Mouse (Mus musculus) heart, embryonic 14.5 days (tissue): ENCODE results near the gene Cyb5r4. TPM values are rescaled to one million over a fixed set of nuclear protein-coding genes. Genes with fewer than 3 reads are reported as not detected.
"Not testable (repeated sequence)": the region's sequence is repeated elsewhere in the genome, so short reads cannot be mapped to it uniquely, and the experiment has no call there.

Experiments used
- ATAC-seq: fragments of 200-750 bp; cut with Nextera tagmentation; 2 replicates; pipeline ENCODE4 v1.8.0; 2017; ENCODE audit warnings: low read depth, moderate TSS enrichment; ENCODE audit not compliant: insufficient number of reproducible peaks, insufficient read depth, low FRiP score
- H3K27ac ChIP-seq, 2 experiments: fragments of 200-500 bp in 1 of 2; fragments of 300-500 bp in 1 of 2; sonication (generic) in 1 of 2; replicated peaks in 1 of 2; 2 replicates each; pipeline ENCODE4 v1.5.1; 2012 to 2014; ENCODE audit warnings: low read depth in 2 of 2, low read length in 2 of 2, control low read depth in 1 of 2, mild to moderate bottlenecking in 1 of 2, mixed read lengths in 1 of 2; ENCODE audit not compliant: control insufficient read depth in 1 of 2, insufficient read depth in 1 of 2
- H3K27me3 ChIP-seq: fragments of 300-500 bp; sonication (generic); 2 replicates; pipeline ENCODE4 v1.6.1; 2014; ENCODE audit warnings: mild to moderate bottlenecking, low read length, control low read depth; ENCODE audit not compliant: control insufficient read depth, insufficient read depth
- H3K36me3 ChIP-seq: fragments of 300-500 bp; sonication (generic); 2 replicates; pipeline ENCODE4 v1.6.1; 2014; ENCODE audit warnings: mild to moderate bottlenecking, control low read depth, low read length, mixed read lengths; ENCODE audit not compliant: control insufficient read depth, insufficient read depth
- H3K4me1 ChIP-seq, 2 experiments: fragments of 200-500 bp in 1 of 2; fragments of 300-500 bp in 1 of 2; sonication (generic) in 1 of 2; 2 replicates each; pipeline ENCODE4 v1.6.1; 2012 to 2014; ENCODE audit warnings: low read length in 2 of 2, control low read depth in 1 of 2, mixed read lengths in 1 of 2; ENCODE audit not compliant: control insufficient read depth in 2 of 2, insufficient read depth in 2 of 2
- H3K4me2 ChIP-seq: fragments of 300-500 bp; sonication (generic); 2 replicates; pipeline ENCODE4 v1.6.1; 2014; ENCODE audit warnings: mild to moderate bottlenecking, low read length
- H3K4me3 ChIP-seq, 2 experiments: fragments of 200-500 bp in 1 of 2; fragments of 300-500 bp in 1 of 2; sonication (generic) in 1 of 2; 2 replicates each; pipeline ENCODE4 v1.5.1; 2012 to 2014; ENCODE audit warnings: low read length in 2 of 2, mild to moderate bottlenecking in 2 of 2, control low read depth in 1 of 2, low read depth in 1 of 2, moderate library complexity in 1 of 2; ENCODE audit not compliant: control insufficient read depth in 1 of 2, insufficient read depth in 1 of 2
- H3K9ac ChIP-seq: fragments of 300-500 bp; sonication (generic); 2 replicates; pipeline ENCODE4 v1.6.1; 2014; ENCODE audit warnings: mild to moderate bottlenecking, low read length
- H3K9me3 ChIP-seq: fragments of 300-500 bp; sonication (generic); 2 replicates; pipeline ENCODE4 v1.6.1; 2016; ENCODE audit warnings: low read length, control low read depth; ENCODE audit not compliant: control insufficient read depth
- WGBS: fragments of 180-500 bp; shearing (Covaris S2); extraction: QIAGEN DNeasy Blood & Tissue Kit; methylation state at CpG from one replicate; pipeline ENCODE4 v1.1.7; 2014; 5-methylcytosine and 5-hydroxymethylcytosine counted together
- polyA plus RNA-seq: library from polyadenylated mRNA; unstranded; fragments of >200 nt; fragmentation: Nextera tagmentation; extraction: Ambion mirVana; gene quantifications from 2 replicates; pipeline ENCODE4 v1.2.1, GENCODE M21; 2014

Cyb5r4 gene
- polyA plus RNA-seq: 44.4 and 45.3 TPM in 2 replicates

- peak within 1 kb of the TSS; percentile 78 to 92 for H3K4me3 ChIP-seq
- H3K27me3 ChIP-seq: peaks cover 10% of the 10 kb centered on the region
- peak within 1 kb of the TSS; percentile 88 for H3K9ac ChIP-seq
- H3K9me3 ChIP-seq: no peaks in the 10 kb centered on the region
- under 1% methylated on average over 52 of the region's 52 CpGs for WGBS
- peak within 1 kb of the TSS; percentile 70 for H3K4me2 ChIP-seq
- H3K36me3 ChIP-seq: no peaks in the 10 kb centered on the region
- peak; percentile 100 for ATAC-seq
- H3K27ac ChIP-seq: peak within 1 kb of the TSS; percentile 78 to 87
- H3K4me1 ChIP-seq: peaks cover 0 to 9% of the 10 kb centered on the region in 2 experiments; a peak in 1 of 4 replicates
These were observed at the start of gene Cyb5r4 for GRCm38 (mm10) chr9:87021778-87022523. Gene Cyb5r4 (plus strand): TSS chr9:87022014.

GRCm38 (mm10) chr9:86972471-86972870, 49.3 kb upstream of the Cyb5r4 start:
- not testable (repeated sequence) for H3K4me3 ChIP-seq, ATAC-seq, H3K9me3 ChIP-seq, H3K27me3 ChIP-seq, H3K9ac ChIP-seq, H3K4me2 ChIP-seq, H3K36me3 ChIP-seq, H3K4me1 ChIP-seq, H3K27ac ChIP-seq

GRCm38 (mm10) chr9:86973562-86973961, 48.3 kb upstream of the Cyb5r4 start:
- Histone ChIP-seq H3K36me3 (no peaks in the 10 kb centered on the region), H3K27ac (no peak overlapping the region), H3K4me2 (no peak overlapping the region), H3K9ac (no peak overlapping the region), H3K27me3 (no peaks in the 10 kb centered on the region), H3K4me3 (no peak overlapping the region), H3K4me1 (no peaks in the 10 kb centered on the region), H3K9me3 (no peaks in the 10 kb centered on the region)
- no peak for ATAC-seq
- WGBS: 73% methylated on average over 4 of the region's 4 CpGs

- H3K27ac ChIP-seq: no peak overlapping the region
- no peak overlapping the region for H3K4me3 ChIP-seq
- ATAC-seq: no peak
- H3K27me3 ChIP-seq: no peaks in the 10 kb centered on the region
- 80% methylated on average over 4 of the region's 4 CpGs for WGBS
- H3K4me2 ChIP-seq: no peak overlapping the region
- no peaks in the 10 kb centered on the region for H3K4me1 ChIP-seq
- H3K9me3 ChIP-seq: no peaks in the 10 kb centered on the region
- H3K36me3 ChIP-seq: no peaks in the 10 kb centered on the region
- H3K9ac ChIP-seq: no peak overlapping the region
These were observed 44.9 kb upstream of the Cyb5r4 start for GRCm38 (mm10) chr9:86976896-86977295.

- H3K9me3 ChIP-seq: no peaks in the 10 kb centered on the region
- H3K4me1 ChIP-seq: no peaks in the 10 kb centered on the region
- H3K27ac ChIP-seq: no peak overlapping the region
- H3K27me3 ChIP-seq: no peaks in the 10 kb centered on the region
- no peaks in the 10 kb centered on the region for H3K36me3 ChIP-seq
- 61% methylated on average over 7 of the region's 7 CpGs for WGBS
- ATAC-seq: no peak
- H3K4me2 ChIP-seq: no peak overlapping the region
- H3K9ac ChIP-seq: no peak overlapping the region
- H3K4me3 ChIP-seq: no peak overlapping the region
These were observed 43.4 kb upstream of the Cyb5r4 start for GRCm38 (mm10) chr9:86978257-86978907.

GRCm38 (mm10) chr9:86980048-86980447, 41.8 kb upstream of the Cyb5r4 start:
- no peak overlapping the region for H3K4me3 ChIP-seq

GRCm38 (mm10) chr9:86980942-86981341, 40.9 kb upstream of the Cyb5r4 start:
- Histone ChIP-seq H3K4me3 (no peak overlapping the region), H3K27ac (no peak overlapping the region), H3K9me3 (no peaks in the 10 kb centered on the region), H3K4me1 (no peaks in the 10 kb centered on the region), H3K9ac (no peak overlapping the region), H3K27me3 (no peaks in the 10 kb centered on the region), H3K4me2 (no peak overlapping the region), H3K36me3 (no peaks in the 10 kb centered on the region)
- WGBS: 37% methylated on average over 2 of the region's 2 CpGs
- no peak for ATAC-seq

More at GRCm38 (mm10) chr9:86980048-86980447, 41.8 kb upstream of the Cyb5r4 start:
- Histone ChIP-seq H3K9me3 (no peaks in the 10 kb centered on the region), H3K36me3 (no peaks in the 10 kb centered on the region), H3K4me2 (no peak overlapping the region), H3K4me1 (no peaks in the 10 kb centered on the region), H3K27me3 (no peaks in the 10 kb centered on the region), H3K27ac (no peak overlapping the region), H3K9ac (no peak overlapping the region)
- ATAC-seq: no peak
